Mouse (Mus musculus) ES-E14 (cell line): ENCODE measurements around the gene Tmem98.

Source experiments
- CHD2 ChIP-seq: IDR thresholded peaks from 2 replicates; pipeline ENCODE4 v1.6.1; 2014; ENCODE audit warnings: mild to moderate bottlenecking, low read depth, low read length, inconsistent platforms
- HCFC1 ChIP-seq: IDR thresholded peaks from 2 replicates; pipeline ENCODE4 v1.6.1; 2012; ENCODE audit warnings: low read length, inconsistent platforms, borderline replicate concordance; ENCODE audit not compliant: insufficient read depth
- MAFK ChIP-seq: IDR thresholded peaks from 2 replicates; pipeline ENCODE4 v1.6.1; 2014; ENCODE audit warnings: mild to moderate bottlenecking, low read depth, low read length, inconsistent platforms; ENCODE audit not compliant: insufficient read depth
- ZC3H11A ChIP-seq: IDR thresholded peaks from 2 replicates; pipeline ENCODE4 v1.6.1; 2012; ENCODE audit warnings: low read depth, mild to moderate bottlenecking, inconsistent platforms, low read length, borderline replicate concordance
- ZNF384 ChIP-seq: IDR thresholded peaks from 2 replicates; pipeline ENCODE4 v1.6.1; 2012; ENCODE audit warnings: low read depth, low read length, inconsistent platforms

DNA sequence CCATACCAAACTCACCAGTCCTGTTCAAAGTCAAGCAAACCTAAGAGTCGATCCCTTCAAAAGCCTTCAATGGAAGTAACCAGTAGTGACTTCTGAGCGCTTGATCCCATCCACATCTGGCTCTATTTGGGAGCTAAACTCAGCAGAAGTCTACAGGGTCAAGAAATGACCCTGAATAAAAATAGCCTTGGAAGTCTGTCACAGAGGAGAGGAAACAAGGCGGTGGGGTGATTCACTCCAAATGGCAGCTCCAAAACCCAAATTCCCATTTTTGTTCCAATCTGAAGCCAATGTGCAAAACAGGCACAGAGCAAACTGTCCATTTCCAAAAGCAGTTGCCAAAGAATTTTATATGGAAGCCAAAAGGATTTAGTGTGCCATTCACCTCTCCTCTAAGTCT is 38.8 kb upstream of the Tmem98 start:
- TF ChIP-seq CHD2, result no peak
- TF ChIP-seq ZC3H11A, result no peak
- TF ChIP-seq ZNF384, result no peak
- no peak for TF ChIP-seq MAFK
- no peak for TF ChIP-seq HCFC1
